Mouse (Mus musculus) CD4-positive naive resting alpha-beta T cell, adult 57 days (primary cell): ENCODE measurements around the gene Gm29666. TPM values are rescaled to one million over a fixed set of nuclear protein-coding genes. Genes with fewer than 3 reads are reported as not detected.

Source experiments
- total RNA-seq: library from RNA; stranded (reverse); gene quantifications from one replicate; pipeline ENCODE4 v1.2.4, GENCODE M21; 2023

Gm29666 gene
- 0.47 TPM for total RNA-seq

DNA sequence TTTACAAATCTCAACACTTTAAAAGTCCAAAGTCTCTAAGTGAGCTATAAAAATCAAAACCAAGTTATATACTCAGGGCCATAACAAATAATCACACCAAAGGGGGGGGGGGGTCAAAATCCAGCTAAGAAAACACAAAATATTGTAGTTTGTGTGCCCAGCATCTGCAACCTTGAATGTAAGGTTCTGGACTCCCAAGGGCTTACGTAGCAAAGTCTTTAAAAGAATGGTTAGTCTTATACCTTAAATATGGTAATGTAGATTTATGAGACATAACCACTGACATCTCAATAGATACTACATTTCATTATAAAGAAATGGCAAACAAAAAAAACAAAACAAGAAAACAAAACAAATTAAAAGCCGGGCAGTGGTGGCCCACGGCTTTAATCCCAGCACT, at the start of gene Gm29666:
Gm29666 (minus strand) TSS at position 101 of the 400 bp plus-strand sequence.

DNA sequence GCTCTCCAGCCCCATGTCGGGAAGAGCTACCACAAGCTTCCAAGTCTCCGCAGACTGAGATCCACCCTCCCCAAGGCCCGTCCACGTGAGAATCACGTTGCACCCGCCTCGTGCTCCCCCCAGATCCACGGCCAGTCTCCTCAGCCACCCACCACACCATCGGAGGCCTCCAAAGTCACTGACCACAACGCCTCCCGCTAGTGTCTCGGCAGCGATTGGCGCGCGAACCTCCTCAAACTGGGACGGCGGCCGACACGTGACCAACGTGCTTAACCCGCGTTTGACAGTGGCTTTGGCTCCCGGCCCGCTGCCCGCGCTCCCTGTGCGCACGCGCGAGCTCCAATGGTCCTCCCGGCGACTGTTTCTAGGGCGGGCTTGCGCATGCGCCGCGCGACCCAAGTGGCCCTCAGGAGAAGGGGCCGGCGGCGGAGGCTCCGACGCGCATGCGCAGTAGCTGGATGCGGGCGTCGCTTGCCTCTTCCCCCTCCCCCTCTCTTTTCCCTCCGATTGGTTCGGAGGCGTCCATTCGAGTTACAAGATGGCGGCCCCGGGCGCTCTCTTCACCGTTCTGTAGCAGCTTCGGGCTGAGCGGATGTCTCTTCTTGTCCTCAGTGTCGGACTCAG, 3.2 kb upstream of the Gm29666 start, which contains the start of gene Nup50:
Nup50 (plus strand) TSS at position 528 of the 624 bp plus-strand sequence.

Other genes starting within 250 kb of the Gm29666 start
- gene Arhgap8, start 200.0 kb downstream of the Gm29666 start, total RNA-seq, result 0.50 TPM
- gene Phf21b, start 64.0 kb downstream of the Gm29666 start, total RNA-seq, result 5.4 TPM
- gene Nup50, start 3.4 kb upstream of the Gm29666 start, total RNA-seq, result 70.9 TPM
- 13.1 TPM for gene 5031439G07Rik, start 68.5 kb upstream of the Gm29666 start, total RNA-seq
- not detected for gene Upk3a, start 97.1 kb upstream of the Gm29666 start, total RNA-seq
- 157 TPM for gene Fam118a, start 108.9 kb upstream of the Gm29666 start, total RNA-seq
- gene Smc1b, start 211.9 kb upstream of the Gm29666 start, total RNA-seq, result not detected
- not detected for gene Ribc2, start 212.0 kb upstream of the Gm29666 start, total RNA-seq